Mouse (Mus musculus) cerebellum, postnatal 4 days (tissue): ENCODE results near the gene Ascl2.

Experiments
- DNase-seq, 2 experiments: peaks; one replicate each; pipeline ENCODE4 v3.0.0; 2022; ENCODE audit warnings: low spot score in 2 of 2, mixed read lengths in 1 of 2

The Ascl2 gene

GRCm38 (mm10) chr7:143002679-143003078, 33.6 kb upstream of the Ascl2 start:
- DNase-seq, result no peak

GRCm38 (mm10) chr7:142997403-142998150, 28.5 kb upstream of the Ascl2 start:
- no peak for DNase-seq

- no peak for DNase-seq
Measured at GRCm38 (mm10) chr7:142996998-142997397, 27.9 kb upstream of the Ascl2 start.

GRCm38 (mm10) chr7:142995630-142996338, 26.7 kb upstream of the Ascl2 start:
- DNase-seq, result no peak

GRCm38 (mm10) chr7:142995004-142995403, 25.9 kb upstream of the Ascl2 start:
- DNase-seq, result no peak

GRCm38 (mm10) chr7:142987718-142988117, 18.7 kb upstream of the Ascl2 start:
- DNase-seq, result no peak

GRCm38 (mm10) chr7:142985146-142985545, 16.1 kb upstream of the Ascl2 start:
- DNase-seq, result no peak

- no peak for DNase-seq
Measured at GRCm38 (mm10) chr7:142981908-142982307, 12.8 kb upstream of the Ascl2 start.

GRCm38 (mm10) chr7:142967884-142968808, 918 bp downstream of the Ascl2 start:
- DNase-seq, result peak; percentile 32 to 50

GRCm38 (mm10) chr7:142967414-142967883, 1.6 kb downstream of the Ascl2 start:
- no peak for DNase-seq

- DNase-seq, result no peak
Measured at GRCm38 (mm10) chr7:142959752-142960151, 9.3 kb downstream of the Ascl2 start.

GRCm38 (mm10) chr7:142958817-142959216, 10.2 kb downstream of the Ascl2 start:
- no peak for DNase-seq

- DNase-seq, result no peak
Measured at GRCm38 (mm10) chr7:142956018-142956417, 13.0 kb downstream of the Ascl2 start.

GRCm38 (mm10) chr7:142949568-142949967, 19.5 kb downstream of the Ascl2 start:
- DNase-seq, result no peak

- no peak for DNase-seq
Measured at GRCm38 (mm10) chr7:142937631-142938030, 31.4 kb downstream of the Ascl2 start.

- DNase-seq, result no peak
Measured at GRCm38 (mm10) chr7:142935708-142936107, 33.4 kb downstream of the Ascl2 start.

GRCm38 (mm10) chr7:142932469-142932868, 36.6 kb downstream of the Ascl2 start:
- no peak for DNase-seq

GRCm38 (mm10) chr7:142931028-142931427, 38.0 kb downstream of the Ascl2 start, which contains the start of gene Th:
Gene Th, minus strand, starts transcription at chr7:142931128.
- no peak for DNase-seq

- DNase-seq, result no peak
Measured at GRCm38 (mm10) chr7:142929516-142929915, 39.5 kb downstream of the Ascl2 start.

GRCm38 (mm10) chr7:142927293-142927692, 41.8 kb downstream of the Ascl2 start:
- no peak for DNase-seq

- DNase-seq, result peak; percentile 84 to 92
Measured at GRCm38 (mm10) chr7:142918641-142919628, 50.1 kb downstream of the Ascl2 start.
